Mouse (Mus musculus): ENCODE results near the gene Rarb.
"Not testable (repeated sequence)": the region's sequence is repeated elsewhere in the genome, so short reads cannot be mapped to it uniquely, and the experiment has no call there.

The Rarb gene

DNA sequence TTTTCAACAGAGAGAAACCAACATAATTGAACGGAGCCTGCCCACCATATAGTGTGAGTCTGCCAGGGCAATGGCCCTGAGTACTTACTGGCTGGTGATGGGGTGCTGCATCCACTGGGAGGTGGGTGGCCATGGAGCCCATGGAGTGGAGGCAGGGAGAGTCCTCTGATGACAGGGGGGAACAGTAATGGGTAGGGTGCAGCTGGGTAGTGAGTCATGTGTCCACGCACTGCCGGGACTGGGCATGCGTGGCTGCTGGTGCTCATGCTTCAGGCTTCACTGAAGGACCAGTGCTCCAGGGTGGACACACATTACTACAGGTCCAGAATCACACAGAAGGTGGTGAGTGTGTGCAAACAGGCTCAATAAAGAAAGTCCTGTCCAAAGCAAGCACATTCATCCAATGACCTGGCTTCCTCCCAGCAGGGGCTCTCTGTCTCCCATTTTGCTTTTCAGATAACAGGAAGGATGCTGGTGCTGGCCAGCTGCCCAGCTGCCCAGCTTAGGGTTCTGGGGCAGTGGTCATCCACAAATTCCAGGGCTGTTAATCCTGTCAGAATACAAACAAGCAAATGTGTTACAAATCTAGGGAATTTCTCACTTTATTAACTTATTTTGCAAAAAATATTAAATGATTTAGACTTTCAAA, at the start of gene Rarb:
Gene Rarb (minus strand): TSS at position 555 of the 649 bp plus-strand sequence.
- no peak for DNase-seq (ENCODE audit: low spot score in 2 of 2)

- DNase-seq (ENCODE audit: low spot score in 2 of 2): no peak
Measured at GRCm38 (mm10) chr14:16842036-16842435, 23.1 kb upstream of the Rarb start.

- DNase-seq (ENCODE audit: low spot score in 2 of 2): no peak
Measured at GRCm38 (mm10) chr14:16841597-16841989, 22.6 kb upstream of the Rarb start.

- no peak for DNase-seq (ENCODE audit: low spot score in 2 of 2)
Measured at GRCm38 (mm10) chr14:16840951-16841596, 22.1 kb upstream of the Rarb start.

DNA sequence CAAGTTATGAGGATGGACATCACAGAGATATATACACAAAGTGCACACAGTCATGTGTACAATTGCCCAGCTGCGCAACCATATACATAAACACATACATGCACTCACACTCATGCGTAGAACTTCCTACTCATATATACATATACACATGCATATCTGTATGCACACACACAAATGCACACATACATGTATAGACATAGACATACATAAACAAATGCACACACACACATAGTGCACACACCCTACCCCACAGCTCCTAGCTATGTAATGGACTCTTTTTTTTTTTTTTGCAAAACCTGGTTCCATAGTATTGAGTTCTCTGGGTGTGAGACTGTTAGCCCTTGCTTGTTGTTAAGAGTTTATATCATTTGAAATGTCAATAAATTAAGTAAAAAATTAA, 21.2 kb upstream of the Rarb start:
- no peak for DNase-seq (ENCODE audit: low spot score in 2 of 2)

DNA sequence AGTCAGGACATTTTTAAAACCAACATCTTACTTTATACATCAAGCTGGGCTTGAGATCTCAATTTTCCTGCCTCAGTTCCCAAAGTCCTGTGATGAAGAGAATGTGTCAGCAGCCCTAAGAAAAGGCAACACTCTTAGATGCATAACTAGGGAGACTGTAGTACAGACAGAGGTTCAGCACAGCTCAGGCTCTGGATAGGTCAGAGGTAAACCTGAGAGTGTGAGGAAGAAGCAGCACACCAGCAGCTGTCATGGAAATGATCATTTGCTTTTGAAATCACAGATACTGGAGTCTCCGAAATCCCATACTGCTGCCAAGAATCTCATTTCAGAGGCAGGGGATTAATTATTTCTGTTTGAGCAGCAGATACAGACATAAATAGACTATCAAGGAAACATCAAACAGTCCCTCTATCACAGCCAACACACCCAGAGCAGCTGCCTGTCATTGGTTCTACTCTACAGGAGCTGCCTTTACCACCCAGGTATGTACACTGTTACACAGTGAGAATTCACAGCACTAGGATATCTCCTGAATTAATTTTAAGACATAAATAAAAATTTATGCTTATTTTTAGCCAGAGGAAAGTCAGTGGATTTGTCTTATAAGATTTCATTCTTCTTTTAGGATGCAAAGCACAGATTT, 3.7 kb downstream of the Rarb start:
- DNase-seq (ENCODE audit: low spot score in 2 of 2): no peak

DNA sequence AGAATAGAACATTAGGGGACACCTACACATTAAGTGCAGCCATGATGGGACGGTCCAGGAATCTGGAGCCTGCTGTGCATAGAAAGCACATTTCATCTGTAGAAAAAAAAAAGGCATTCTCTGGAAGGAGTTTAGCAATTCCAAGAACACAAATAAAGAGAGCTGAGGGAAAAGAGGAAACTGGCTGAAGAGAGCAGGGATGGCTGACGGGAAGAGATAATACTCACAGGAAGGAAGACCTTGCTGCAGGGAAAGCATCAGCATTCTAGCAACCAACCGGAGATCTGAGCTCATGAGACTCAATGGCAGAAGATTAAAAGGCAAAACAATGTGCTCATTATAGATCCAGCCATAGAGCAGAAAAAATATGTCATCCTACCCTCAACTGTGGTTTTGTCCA, 12.8 kb downstream of the Rarb start:
- DNase-seq (ENCODE audit: low spot score in 2 of 2): no peak

- DNase-seq (ENCODE audit: low spot score in 2 of 2): no peak
Measured at GRCm38 (mm10) chr14:16790161-16790560, 28.8 kb downstream of the Rarb start.

GRCm38 (mm10) chr14:16781942-16782541, 36.9 kb downstream of the Rarb start:
- DNase-seq (ENCODE audit: low spot score in 2 of 2): no peak

DNA sequence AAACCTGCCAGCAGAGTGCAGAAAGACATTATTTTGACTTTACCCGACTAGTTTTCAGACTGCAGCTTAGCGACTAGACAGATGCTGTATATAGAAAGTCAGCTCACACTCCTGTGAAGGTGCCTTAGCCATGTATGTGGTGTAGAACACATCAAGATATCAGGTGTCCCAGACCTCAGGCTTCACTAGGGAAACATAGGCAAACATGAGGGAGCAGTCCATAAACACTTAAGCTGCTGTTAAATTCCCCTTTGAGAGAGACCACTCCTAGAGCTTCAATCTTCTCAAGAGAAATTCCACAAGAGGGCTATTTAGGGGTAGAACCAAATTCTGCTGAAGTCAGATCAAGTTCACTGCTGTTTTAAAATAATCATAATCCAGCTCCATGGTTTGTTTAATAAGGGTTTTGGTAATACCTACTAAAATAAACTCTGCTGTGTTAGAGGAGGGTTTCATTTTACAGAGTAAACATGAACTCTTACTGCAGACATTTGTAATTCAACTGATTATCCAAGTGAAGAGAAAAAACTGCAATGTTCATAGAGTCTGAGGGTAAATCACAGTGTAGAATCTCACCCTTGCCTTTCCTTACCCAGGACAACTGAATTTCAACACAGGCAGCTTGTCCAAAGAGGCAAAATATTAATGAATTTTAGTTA, 42.1 kb downstream of the Rarb start:
- DNase-seq (ENCODE audit: low spot score in 2 of 2): no peak

DNA sequence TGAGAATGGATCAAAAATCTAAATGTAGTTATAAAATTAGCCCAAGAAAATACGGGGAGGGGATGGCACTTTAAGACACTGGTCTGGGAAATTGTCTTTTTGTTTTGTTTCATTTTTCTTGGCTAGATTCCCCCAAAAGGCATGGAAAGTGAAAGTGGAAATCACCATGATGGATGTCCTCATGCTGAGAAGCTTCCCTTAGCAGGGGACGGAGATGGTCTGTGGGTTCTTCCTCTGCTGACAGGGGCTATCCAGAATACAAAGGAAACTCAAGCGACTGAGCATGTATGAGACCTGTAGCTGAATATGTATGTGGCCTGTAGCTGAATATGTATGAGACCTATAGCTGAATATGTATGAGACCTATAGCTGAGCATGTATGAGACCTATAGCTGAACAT, 46.0 kb downstream of the Rarb start:
- DNase-seq (ENCODE audit: low spot score in 2 of 2): no peak

GRCm38 (mm10) chr14:16765891-16766290, 53.1 kb downstream of the Rarb start:
- DNase-seq (ENCODE audit: low spot score in 2 of 2): no peak

DNA sequence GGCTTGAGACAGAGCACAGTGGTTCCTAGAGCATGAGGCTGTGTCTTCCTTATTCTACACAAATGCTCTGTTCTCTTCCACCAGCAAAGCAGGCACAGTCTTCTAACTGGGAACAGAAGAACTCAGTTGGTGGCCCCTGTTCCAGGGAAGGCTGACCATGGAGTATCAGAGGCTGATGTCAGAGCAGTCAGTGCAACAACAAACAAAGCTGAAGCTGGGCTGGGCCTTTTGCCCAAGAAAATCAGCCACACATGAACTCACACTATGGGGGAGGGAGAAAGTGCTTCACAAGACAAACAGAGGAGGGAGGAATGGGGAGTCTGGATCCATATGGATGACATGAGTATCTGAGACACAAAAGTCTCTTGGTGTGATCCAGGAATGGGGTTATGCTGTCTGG, 56.2 kb downstream of the Rarb start:
- no peak for DNase-seq (ENCODE audit: low spot score in 2 of 2)

DNA sequence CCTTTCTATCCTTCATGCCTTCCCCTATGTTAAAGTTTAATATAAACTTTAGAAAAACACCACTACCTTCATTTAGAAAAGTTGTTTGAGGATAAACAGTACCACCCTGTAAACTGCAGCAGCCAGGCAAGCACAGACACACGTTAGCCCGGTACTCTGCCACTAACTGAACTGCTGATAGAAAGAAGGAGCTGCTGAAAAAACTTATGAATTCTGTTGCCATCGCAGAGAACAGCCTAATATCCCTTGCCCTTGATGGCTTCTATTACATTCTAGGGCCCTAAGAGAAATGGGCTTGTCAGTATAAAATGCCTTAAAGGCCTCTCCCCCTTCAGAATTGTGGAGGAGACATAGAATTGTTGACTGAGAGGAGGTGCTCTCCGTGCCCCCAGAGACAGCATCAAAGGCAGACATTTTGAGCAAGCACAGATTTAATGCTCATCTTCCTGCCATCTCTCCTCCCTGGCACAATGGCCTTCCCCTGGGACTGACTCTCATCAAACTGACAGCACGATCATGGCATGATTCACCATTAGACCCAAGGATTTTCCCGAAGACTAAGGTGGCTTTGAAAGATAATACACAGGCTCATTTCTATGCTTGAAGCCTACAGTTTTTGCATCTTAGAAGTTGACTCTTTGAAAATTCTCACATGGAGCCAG, 60.1 kb downstream of the Rarb start:
- no peak for DNase-seq (ENCODE audit: low spot score in 2 of 2)

DNA sequence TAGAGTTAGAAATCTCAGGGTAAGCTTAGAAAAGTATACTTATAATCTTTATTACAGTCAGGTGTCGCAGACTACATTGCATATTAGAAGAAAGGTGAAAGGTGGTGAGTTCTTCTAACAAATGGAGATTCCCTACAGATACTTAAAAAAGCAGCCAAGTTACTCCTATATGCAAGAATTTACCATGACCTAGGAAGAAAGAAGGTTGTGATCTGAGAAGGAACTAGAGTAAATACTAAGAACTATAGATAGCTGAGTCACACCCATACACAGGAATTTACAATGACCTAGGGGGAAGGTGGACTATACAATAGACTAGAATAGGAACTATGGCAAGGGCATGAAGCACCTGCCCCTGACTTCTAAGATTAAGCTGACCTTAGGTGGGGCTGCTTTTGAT, 63.4 kb downstream of the Rarb start:
- not testable (repeated sequence) for DNase-seq (ENCODE audit: low spot score in 2 of 2)

DNA sequence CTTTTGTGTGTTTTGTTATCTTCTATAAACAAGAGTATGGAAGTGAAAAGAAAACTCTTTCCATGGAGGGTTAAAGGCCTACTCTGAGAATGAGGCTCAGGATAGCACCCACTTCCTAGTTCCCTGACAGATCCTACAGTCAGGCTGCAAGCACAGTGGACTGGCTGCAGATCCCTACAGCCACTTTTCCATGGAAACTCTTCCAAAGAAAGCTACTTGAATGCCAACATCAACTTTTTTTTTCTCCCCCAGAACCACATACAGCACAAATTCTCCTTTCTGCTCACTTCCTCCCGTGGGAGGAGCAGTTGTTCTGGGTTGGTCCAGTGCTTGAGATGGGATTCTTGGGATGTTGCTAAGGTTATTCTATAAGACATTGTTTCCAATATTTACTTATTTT, 66.3 kb downstream of the Rarb start:
- no peak for DNase-seq (ENCODE audit: low spot score in 2 of 2)

- DNase-seq (ENCODE audit: low spot score in 2 of 2): no peak
Measured at GRCm38 (mm10) chr14:16746982-16747578, 71.9 kb downstream of the Rarb start.

DNA sequence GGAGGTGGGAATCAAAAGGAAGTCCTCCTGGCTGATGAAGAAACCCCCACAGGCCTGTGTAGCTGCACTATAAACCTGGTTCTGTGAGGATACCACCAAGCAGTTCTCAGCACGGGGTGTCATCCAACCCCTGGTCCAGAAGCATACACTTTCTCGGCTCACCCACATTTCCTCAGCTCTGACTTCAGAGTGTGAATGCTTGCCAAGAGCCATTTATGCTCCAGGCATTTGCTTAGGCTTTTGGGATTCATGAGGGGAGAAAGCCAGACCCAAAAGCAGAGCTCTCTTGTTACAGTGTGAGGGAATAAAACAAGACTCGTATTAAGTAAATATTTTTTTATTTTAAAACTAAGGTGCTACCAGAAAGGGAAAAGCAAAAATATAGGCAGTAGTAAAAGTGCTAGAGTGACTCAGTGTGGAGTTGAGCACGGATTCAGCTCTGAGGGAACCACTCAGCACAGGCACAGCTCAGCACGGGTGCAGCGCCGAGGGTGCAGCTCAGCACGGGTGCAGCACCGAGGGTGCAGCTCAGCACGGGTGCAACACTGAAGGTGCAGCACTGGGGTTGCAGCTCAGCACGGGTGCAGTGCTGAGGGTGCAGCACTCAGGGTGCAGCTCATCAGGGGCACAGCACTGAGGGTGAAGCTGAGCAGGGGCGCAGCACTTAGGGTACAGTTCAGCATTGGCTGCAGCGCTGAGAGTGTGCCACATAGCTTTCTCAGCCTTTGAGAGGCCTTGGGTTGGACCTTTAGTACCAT, 77.8 kb downstream of the Rarb start:
- no peak for DNase-seq (ENCODE audit: low spot score in 2 of 2)

- no peak for DNase-seq (ENCODE audit: low spot score in 2 of 2)
Measured at GRCm38 (mm10) chr14:16738538-16738937, 80.4 kb downstream of the Rarb start.

GRCm38 (mm10) chr14:16737781-16738180, 81.2 kb downstream of the Rarb start:
- no peak for DNase-seq (ENCODE audit: low spot score in 2 of 2)
